Mouse (Mus musculus): ENCODE data around the gene Hectd4. TPM values are rescaled to one million over a fixed set of nuclear protein-coding genes. Genes with fewer than 3 reads are reported as not detected.
A peak's percentile ranks its signal among the peaks of the same experiment; 100 is the strongest.
"Not testable (repeated sequence)": the region's sequence is repeated elsewhere in the genome, so short reads cannot be mapped to it uniquely, and the experiment has no call there.

Gene Hectd4
- polyA plus RNA-seq, 1 experiment from 2014 or later = 14.9 TPM

DNA sequence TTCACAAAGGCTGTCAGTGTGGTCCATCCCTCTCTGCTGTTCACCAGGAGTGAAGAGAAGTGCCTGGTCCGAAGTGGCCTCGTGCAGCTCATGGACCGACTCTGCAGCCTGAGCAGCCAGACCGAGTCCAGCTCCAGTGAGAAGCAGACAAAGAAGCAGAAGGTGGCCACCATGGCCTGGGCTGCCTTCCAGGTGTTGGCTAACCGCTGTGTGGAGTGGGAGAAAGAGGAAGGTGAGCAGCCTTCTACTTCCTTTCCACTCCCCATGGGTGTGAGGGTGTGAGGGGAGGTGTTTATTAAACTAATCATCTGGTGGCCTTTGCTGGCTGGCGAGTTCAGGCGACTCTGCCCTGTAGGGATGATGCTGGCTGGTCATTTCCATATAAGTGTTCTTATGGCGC is 91.6 kb downstream of the Hectd4 start:
- no peak for ATAC-seq (ENCODE audit: low FRiP score, low read depth)
- 95% methylated on average over 8 of the region's 8 CpGs for WGBS
- no peak overlapping the region for H3K4me3 ChIP-seq
- no peak overlapping the region for H3K4me2 ChIP-seq (replicated peaks)
- no peaks in the 10 kb centered on the region for H3K27me3 ChIP-seq
- H3K4me1 ChIP-seq = no peaks in the 10 kb centered on the region
- H3K9ac ChIP-seq (replicated peaks) = no peak overlapping the region
- H3K36me3 ChIP-seq = peaks cover 98% of the 10 kb centered on the region
- no peak overlapping the region for H3K27ac ChIP-seq (replicated peaks)
- no peaks in the 10 kb centered on the region for H3K9me3 ChIP-seq

DNA sequence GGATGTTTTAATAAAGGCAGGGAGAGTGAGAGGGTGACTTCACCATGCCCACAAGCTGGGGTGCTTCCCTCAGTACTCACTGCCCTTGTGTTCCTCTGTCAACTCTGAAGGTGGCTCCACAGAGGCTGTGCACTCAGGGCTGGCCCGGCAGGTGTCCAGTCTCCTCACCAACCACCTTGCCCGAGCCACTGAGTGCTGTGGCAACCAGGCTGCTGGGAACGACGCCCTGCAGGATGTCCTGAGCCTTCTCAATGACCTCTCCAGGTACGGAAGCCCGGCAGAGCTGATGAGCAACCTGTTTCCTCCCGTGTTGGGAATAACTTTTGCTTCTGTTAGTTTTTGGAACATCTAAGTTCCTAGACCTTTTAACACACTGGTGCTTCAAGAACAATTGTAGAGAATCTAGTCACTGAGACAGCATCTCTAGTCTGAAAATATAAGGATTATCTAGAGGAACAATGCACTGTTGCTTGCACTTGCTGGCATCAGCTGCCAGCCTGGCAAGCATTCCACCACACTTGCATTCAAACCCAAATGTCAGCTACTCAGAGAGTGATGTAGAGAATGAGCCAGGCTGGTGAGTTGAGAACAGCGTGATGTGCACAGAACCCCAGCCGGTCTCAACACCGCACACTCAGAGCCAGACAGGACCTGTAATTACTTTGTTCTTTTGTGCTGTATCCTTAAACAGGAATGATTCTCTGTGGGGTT is 93.9 kb downstream of the Hectd4 start:
- no peaks in the 10 kb centered on the region for H3K9me3 ChIP-seq
- H3K9ac ChIP-seq (replicated peaks) = no peak overlapping the region
- no peaks in the 10 kb centered on the region for H3K27me3 ChIP-seq
- no peak for ATAC-seq (ENCODE audit: low FRiP score, low read depth)
- peaks cover 96% of the 10 kb centered on the region for H3K36me3 ChIP-seq
- no peak overlapping the region for H3K4me3 ChIP-seq
- no peaks in the 10 kb centered on the region for H3K4me1 ChIP-seq
- H3K4me2 ChIP-seq (replicated peaks) = no peak overlapping the region
- 92% methylated on average over 10 of the region's 10 CpGs for WGBS
- H3K27ac ChIP-seq (replicated peaks) = no peak overlapping the region

DNA sequence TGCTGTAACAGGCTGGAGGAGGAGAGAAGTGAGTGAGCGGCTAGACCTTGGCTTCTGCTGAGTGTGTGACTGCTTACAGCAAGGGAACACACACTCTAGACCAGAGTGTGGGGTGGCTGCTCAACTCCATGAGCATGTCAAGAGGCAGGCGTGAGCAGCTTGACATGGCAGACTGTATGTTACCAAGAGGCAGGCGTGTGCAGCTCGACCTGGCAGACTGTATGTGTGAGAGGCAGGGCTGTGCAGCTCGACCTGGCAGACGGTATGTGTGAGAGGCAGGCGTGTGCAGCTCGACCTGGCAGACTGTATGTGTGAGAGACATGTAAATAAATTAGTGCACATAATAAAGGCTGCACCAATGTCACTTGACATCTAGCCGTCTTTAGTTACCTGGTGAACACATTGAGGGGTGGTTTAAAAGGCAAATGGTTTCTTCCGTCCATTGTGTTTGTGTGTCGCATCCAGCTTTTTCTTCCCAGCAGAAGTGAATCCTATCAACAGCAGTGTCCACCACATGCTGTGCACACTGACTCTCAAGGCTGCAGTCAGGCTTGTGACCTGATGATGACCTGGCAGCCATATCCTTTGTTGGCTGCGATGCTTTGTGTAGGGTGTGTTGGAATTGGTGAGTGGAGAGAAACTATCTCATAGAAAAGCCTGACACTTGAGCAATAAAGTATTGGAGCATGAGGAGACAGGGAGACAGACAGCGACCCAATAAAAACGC is 106.2 kb downstream of the Hectd4 start:
- H3K9me3 ChIP-seq = no peaks in the 10 kb centered on the region
- no peaks in the 10 kb centered on the region for H3K27me3 ChIP-seq
- H3K4me2 ChIP-seq (replicated peaks) = no peak overlapping the region
- 91% methylated on average over 14 of the region's 14 CpGs for whole genome bisulfite sequencing
- no peak overlapping the region for H3K4me3 ChIP-seq
- peaks cover 84% of the 10 kb centered on the region for H3K36me3 ChIP-seq
- no peak overlapping the region for H3K9ac ChIP-seq (replicated peaks)
- no peaks in the 10 kb centered on the region for H3K4me1 ChIP-seq
- H3K27ac ChIP-seq (replicated peaks) = no peak overlapping the region
- no peak for ATAC-seq (ENCODE audit: low FRiP score, low read depth)

DNA sequence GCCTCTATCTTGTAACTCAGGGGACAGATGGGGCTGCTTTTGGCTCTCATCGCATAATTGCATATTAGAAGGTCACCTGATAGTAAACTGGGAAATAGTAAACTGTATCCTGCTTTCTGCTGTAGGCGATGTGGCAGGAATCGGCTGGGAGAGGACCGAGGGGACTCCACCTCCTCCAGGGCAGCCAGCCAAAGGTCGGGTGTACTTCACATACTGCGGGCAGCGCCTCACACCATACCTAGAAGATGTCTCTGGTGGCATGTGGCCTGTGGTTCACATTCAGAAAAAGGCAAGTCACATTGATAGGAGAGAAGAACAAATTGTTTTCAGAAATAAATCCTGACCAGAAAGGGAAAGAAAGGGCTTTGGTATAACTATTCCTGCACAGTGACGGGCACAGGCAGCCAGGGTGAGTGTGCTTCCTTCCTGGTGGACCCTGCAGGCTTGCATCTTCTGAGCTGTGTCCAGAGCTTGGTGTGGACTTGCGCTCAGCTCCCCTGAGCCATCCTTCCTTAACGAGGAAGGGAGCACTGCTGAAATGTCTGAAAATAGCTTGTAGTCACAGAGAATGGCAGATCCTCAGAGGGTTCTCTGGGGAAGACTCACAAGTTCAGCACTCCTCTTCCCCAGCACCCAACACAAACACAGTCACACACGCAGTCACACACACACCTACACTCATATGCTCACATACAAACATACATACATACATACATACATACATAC is 109.5 kb downstream of the Hectd4 start:
- H3K9ac ChIP-seq (replicated peaks) = no peak overlapping the region
- peak overlapping the region; percentile 22 for H3K4me2 ChIP-seq (replicated peaks)
- H3K36me3 ChIP-seq = peaks cover 84% of the 10 kb centered on the region
- H3K4me3 ChIP-seq = peak overlapping the region; percentile 15; the same call in 1 of the 2 replicates
- no peaks in the 10 kb centered on the region for H3K27me3 ChIP-seq
- ATAC-seq (ENCODE audit: low FRiP score, low read depth) = no peak
- H3K4me1 ChIP-seq = no peaks in the 10 kb centered on the region
- no peak overlapping the region for H3K27ac ChIP-seq (replicated peaks)
- no peaks in the 10 kb centered on the region for H3K9me3 ChIP-seq
- WGBS = 86% methylated on average over 11 of the region's 11 CpGs

DNA sequence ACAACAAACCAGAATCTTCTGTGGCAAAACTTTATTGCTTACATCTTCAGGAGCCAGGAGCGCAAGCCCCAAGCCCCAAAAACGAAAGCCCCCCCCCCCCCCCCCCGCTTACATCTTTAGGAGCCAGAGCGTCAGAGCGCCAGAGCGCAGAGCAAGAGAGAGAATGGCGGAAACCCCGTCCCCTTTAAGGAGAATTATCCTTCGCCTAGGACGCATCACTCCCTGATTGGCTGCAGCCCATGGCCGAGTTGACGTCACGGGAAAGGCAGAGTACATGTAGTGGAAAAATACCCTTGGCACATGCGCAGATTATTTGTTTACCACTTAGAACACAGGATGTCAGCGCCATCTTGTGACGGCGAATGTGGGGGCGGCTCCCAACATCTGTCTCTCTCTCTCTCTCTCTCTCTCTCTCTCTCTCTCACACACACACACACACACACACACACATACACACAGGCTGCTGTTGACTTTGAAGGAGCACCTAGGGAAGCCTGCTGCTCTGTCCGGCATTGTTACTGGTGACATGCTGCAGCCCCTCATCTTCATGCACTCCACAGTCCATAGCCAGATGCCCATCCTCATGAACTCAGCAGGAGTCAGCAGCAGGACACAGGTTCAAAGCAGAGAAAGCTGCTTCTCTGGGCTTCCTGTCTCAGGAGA is 110.3 kb downstream of the Hectd4 start:
- peak overlapping the region; percentile 39; the same call in 1 of the 2 replicates for H3K27ac ChIP-seq (replicated peaks)
- H3K9ac ChIP-seq (replicated peaks) = not testable (repeated sequence)

DNA sequence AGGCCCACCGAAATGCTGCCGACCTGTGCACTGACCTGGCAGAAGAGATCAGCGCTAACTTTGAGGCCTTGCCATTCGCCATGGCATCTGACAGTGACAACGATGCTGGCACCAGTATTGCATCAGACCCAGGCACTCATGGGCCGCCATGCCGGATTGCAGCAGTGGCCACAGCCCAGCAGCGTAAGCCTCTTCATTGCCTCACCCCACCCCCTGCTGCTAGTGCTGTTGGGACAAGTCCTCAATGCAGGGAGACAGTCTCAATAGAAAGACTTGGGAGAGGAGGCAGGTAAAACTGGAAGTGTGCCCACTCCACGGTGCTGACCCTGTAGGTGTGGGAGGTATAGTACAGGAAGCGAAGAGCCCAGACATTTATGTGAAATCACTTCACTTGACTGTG is 111.7 kb downstream of the Hectd4 start:
- Histone ChIP-seq H3K4me3 (no peak overlapping the region), H3K36me3 (peaks cover 83% of the 10 kb centered on the region), H3K27me3 (no peaks in the 10 kb centered on the region), H3K27ac (replicated peaks) (no peak overlapping the region), H3K4me2 (replicated peaks) (no peak overlapping the region), H3K9ac (replicated peaks) (no peak overlapping the region), H3K9me3 (no peaks in the 10 kb centered on the region), H3K4me1 (no peaks in the 10 kb centered on the region)
- no peak for ATAC-seq (ENCODE audit: low FRiP score, low read depth)
- 94% methylated on average over 10 of the region's 10 CpGs for WGBS

More for the DNA sequence above, 110.3 kb downstream of the Hectd4 start:
- H3K9me3 ChIP-seq; ATAC-seq (ENCODE audit: low FRiP score, low read depth); H3K27me3 ChIP-seq; H3K4me1 ChIP-seq: not testable (repeated sequence)
- Histone ChIP-seq H3K4me3 (peak overlapping the region; percentile 15; the same call in 1 of the 2 replicates), H3K36me3 (peaks cover 85% of the 10 kb centered on the region), H3K4me2 (replicated peaks) (peak overlapping the region; percentile 27)
- WGBS = 59% methylated on average over 14 of the region's 19 CpGs

DNA sequence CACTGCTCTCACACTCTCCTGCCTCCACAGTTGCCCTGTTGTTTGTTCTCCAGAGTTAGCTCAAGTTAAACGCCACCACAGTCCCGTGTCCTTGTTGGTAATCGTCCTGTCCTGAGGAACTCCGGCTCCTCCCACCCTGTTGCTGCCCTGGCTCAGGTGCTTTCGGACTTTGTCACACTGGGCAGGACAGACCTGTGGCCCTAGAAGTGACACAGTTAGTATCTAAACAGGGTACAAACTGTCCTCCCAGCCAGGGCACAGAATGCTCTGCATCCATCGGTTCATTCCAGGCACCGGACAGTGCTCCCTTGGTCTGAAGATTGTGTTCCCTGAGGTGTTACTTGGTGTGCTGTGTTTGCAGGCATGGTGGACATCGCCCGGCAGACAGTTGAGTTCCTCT is 114.0 kb downstream of the Hectd4 start:
- H3K4me2 ChIP-seq (replicated peaks) = no peak overlapping the region
- no peaks in the 10 kb centered on the region for H3K27me3 ChIP-seq
- no peak for ATAC-seq (ENCODE audit: low FRiP score, low read depth)
- H3K9me3 ChIP-seq = no peaks in the 10 kb centered on the region
- no peak overlapping the region for H3K27ac ChIP-seq (replicated peaks)
- H3K36me3 ChIP-seq = peaks cover 92% of the 10 kb centered on the region
- H3K4me1 ChIP-seq = no peaks in the 10 kb centered on the region
- H3K4me3 ChIP-seq = no peak overlapping the region
- WGBS = 94% methylated on average over 9 of the region's 9 CpGs
- no peak overlapping the region for H3K9ac ChIP-seq (replicated peaks)

DNA sequence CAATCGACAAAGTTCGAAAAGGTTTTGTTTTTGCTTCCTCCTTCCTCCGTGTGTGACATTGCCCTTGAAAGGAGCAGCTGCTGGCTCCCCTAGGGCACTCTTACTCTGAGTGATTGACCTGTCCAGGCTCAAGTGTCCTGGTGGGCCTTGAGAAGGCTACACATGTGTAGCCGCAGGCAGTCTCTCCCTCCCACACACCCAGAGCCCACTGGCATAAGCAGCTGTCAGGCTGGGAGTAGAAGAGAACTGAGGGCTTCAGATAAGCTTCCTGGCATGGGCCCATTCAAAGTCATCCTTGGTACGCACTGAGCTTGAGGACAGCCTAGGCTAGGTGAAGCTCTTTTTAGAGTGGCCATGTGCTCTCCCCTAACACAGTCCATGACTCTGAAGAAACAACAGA is 114.4 kb downstream of the Hectd4 start:
- WGBS = 90% methylated on average over 5 of the region's 5 CpGs
- no peak overlapping the region for H3K4me3 ChIP-seq
- no peak overlapping the region for H3K9ac ChIP-seq (replicated peaks)
- ATAC-seq (ENCODE audit: low FRiP score, low read depth) = no peak
- H3K4me1 ChIP-seq = no peaks in the 10 kb centered on the region
- H3K27ac ChIP-seq (replicated peaks) = no peak overlapping the region
- H3K36me3 ChIP-seq = peaks cover 92% of the 10 kb centered on the region
- H3K4me2 ChIP-seq (replicated peaks) = no peak overlapping the region
- H3K27me3 ChIP-seq = no peaks in the 10 kb centered on the region
- no peaks in the 10 kb centered on the region for H3K9me3 ChIP-seq

DNA sequence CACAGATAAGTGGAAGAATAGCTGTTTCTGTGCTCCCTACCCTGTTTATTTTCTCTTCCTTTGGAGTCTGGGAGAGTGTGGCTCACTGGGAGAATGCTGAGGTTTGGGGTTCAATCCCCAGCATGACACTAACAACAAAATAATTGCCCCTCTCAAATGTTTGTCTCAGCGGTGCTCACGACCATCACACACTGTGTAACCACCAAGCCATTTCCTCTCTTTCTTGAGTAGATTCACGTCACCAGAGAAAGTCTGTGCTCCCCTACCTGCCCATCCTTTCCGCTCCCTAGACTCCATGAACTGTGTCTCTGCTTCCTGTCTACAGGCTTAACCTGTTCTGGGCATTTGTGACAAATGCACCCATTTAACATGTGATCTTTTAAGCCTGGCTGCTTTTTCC is 115.4 kb downstream of the Hectd4 start:
- Histone ChIP-seq H3K4me2 (replicated peaks) (no peak overlapping the region), H3K36me3 (peaks cover 96% of the 10 kb centered on the region), H3K27me3 (no peaks in the 10 kb centered on the region), H3K9ac (replicated peaks) (no peak overlapping the region), H3K9me3 (no peaks in the 10 kb centered on the region), H3K27ac (replicated peaks) (no peak overlapping the region), H3K4me3 (no peak overlapping the region), H3K4me1 (no peaks in the 10 kb centered on the region)
- 91% methylated on average over 4 of the region's 4 CpGs for WGBS
- no peak for ATAC-seq (ENCODE audit: low FRiP score, low read depth)

DNA sequence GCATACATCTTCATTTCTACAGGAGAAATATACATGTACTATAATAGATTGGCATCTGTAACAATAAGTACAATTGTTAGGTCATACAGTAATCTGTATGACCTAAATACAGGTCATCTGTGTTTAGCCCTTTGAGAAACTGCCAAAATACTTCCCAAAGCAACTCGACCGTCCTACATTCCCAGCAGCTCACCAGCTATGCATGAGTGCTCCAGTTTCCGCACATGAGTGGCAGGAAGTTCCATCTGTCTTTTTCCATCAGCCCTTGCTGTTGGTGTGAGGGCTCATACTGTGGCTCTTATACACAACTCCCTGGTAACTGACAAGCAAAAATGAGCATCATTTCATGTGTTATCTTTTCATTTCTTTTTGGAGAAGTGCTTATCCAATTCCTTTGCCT is 116.0 kb downstream of the Hectd4 start:
- Histone ChIP-seq H3K9ac (replicated peaks) (no peak overlapping the region), H3K36me3 (peaks cover 96% of the 10 kb centered on the region), H3K4me1 (no peaks in the 10 kb centered on the region), H3K9me3 (no peaks in the 10 kb centered on the region), H3K4me2 (replicated peaks) (no peak overlapping the region), H3K27ac (replicated peaks) (no peak overlapping the region), H3K4me3 (no peak overlapping the region), H3K27me3 (no peaks in the 10 kb centered on the region)
- WGBS = 85% methylated on average over 3 of the region's 3 CpGs
- no peak for ATAC-seq (ENCODE audit: low FRiP score, low read depth)

DNA sequence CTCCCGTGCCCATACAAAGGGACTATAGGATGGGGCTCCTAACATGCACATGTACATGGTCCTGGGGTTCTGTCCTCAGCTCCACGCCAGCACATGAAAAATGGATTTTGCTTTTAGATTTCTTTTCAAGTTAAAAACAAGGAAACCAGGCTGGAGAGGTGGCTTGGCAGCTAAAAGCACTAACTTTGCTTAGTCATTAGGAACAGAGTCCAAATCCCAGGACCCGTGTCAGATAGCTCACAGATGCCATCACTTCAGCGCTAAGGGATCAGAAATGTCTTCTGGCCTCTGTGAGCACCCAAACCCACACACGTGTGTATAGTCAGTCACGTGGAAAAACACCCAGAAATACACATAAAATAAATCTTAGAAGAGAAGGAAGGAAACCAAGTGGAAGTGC is 116.8 kb downstream of the Hectd4 start:
- no peaks in the 10 kb centered on the region for H3K4me1 ChIP-seq
- H3K4me3 ChIP-seq = no peak overlapping the region
- H3K27ac ChIP-seq (replicated peaks) = no peak overlapping the region
- H3K9me3 ChIP-seq = no peaks in the 10 kb centered on the region
- H3K36me3 ChIP-seq = peaks cover 95% of the 10 kb centered on the region
- no peak for ATAC-seq (ENCODE audit: low FRiP score, low read depth)
- 93% methylated on average over 6 of the region's 6 CpGs for WGBS
- no peaks in the 10 kb centered on the region for H3K27me3 ChIP-seq
- no peak overlapping the region for H3K4me2 ChIP-seq (replicated peaks)
- no peak overlapping the region for H3K9ac ChIP-seq (replicated peaks)

Data from midbrain, embryonic 12.5 days (tissue).